Mouse (Mus musculus) E14TG2a.4 (cell line): Measurements from ENCODE around the gene Fam129b.

Source experiments
- CTCF ChIP-seq: conservative IDR thresholded peaks from 2 replicates; pipeline ENCODE4 v1.5.1; 2014; ENCODE audit warnings: low read length
- NANOG ChIP-seq: IDR thresholded peaks from 2 replicates; pipeline ENCODE4 v1.6.1; 2014; ENCODE audit warnings: borderline replicate concordance, low read length, mixed read lengths

DNA sequence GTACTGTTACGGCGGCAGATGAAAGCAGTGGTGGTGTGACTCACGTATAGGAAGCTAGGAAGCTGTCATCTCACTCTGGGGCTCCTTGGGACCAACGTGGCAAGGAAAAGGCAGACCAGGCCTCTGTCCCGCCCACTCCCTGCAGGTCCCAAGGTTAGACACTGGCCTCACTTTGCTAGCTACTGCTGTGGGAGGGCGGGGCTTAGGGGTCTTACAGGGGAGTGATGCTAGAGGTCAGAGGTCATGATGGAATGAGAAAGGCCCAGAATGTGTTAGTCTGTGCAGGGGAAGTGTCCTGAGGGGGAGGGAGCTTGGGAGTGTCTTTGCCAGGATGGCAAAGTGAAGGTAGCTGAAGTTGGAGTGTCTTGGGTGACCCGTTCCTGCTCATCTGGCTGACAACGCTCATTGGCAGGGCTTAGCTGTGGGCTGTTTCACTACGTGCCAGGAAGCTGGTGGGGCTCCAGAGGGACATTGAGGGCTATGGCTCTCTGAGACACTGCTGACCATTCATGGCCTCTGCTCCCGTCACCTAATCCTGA, 48.5 kb downstream of the Fam129b start:
- TF ChIP-seq CTCF (no peak), NANOG (no peak)
